Mouse (Mus musculus): ENCODE results near the gene Zfhx3.

DNA sequence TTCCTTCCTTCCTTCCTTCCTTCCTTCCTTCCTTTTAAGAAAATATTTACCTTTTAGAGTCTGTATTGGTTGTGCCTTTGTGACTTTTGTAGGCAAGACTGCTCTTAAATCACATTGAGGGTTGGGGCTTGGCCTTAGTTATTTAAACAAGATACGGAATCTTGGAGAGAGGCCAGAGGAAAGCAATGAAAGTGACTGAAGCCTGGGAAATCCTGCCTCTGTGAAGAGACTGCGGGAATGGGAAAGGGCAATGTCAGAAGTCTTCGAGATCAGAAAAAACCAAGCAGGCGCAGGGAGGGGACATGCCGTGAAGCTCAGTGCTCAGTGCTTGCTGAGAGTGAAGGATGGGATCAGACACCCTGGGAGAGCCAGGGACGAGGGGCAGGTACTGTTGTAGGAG lies 973.4 kb downstream of the Zfhx3 start:
- no peak for TF ChIP-seq POLR2A (IDR thresholded peaks at IDR 0.05; ENCODE audit: insufficient read depth, low read length)
- no peak for TF ChIP-seq CTCF (IDR thresholded peaks at IDR 0.05; ENCODE audit: low read depth, low read length)
